Mouse (Mus musculus) limb, embryonic 15.5 days (tissue): ENCODE measurements around the gene Avil. TPM values are rescaled to one million over a fixed set of nuclear protein-coding genes. Genes with fewer than 3 reads are reported as not detected.

Experiments
- ATAC-seq: fragments of 200-750 bp; cut with Nextera tagmentation; 2 replicates; pipeline ENCODE4 v1.8.0; 2017; ENCODE audit warnings: low read depth, moderate TSS enrichment; ENCODE audit not compliant: insufficient number of reproducible peaks, low FRiP score, low TSS enrichment
- H3K27ac ChIP-seq: fragments of 300-500 bp; sonication (generic); 2 replicates; pipeline ENCODE4 v1.5.1; 2015; ENCODE audit warnings: moderate library complexity, mild to moderate bottlenecking, inconsistent platforms
- H3K27me3 ChIP-seq: fragments of 300-500 bp; sonication (generic); 2 replicates; pipeline ENCODE4 v1.6.1; 2015; ENCODE audit warnings: inconsistent platforms
- H3K36me3 ChIP-seq: fragments of 300-500 bp; sonication (generic); 2 replicates; pipeline ENCODE4 v1.6.1; 2015; ENCODE audit warnings: inconsistent platforms
- H3K4me1 ChIP-seq: fragments of 300-500 bp; sonication (generic); 2 replicates; pipeline ENCODE4 v1.6.1; 2015; ENCODE audit warnings: inconsistent platforms
- H3K4me2 ChIP-seq: fragments of 300-500 bp; sonication (generic); 2 replicates; pipeline ENCODE4 v1.6.1; 2015; ENCODE audit warnings: mild to moderate bottlenecking, inconsistent platforms
- H3K4me3 ChIP-seq: fragments of 300-500 bp; sonication (generic); 2 replicates; pipeline ENCODE4 v1.5.1; 2015; ENCODE audit warnings: mild to moderate bottlenecking, inconsistent platforms
- H3K9ac ChIP-seq: fragments of 300-500 bp; sonication (generic); 2 replicates; pipeline ENCODE4 v1.6.1; 2015; ENCODE audit warnings: inconsistent platforms
- H3K9me3 ChIP-seq: fragments of 300-500 bp; sonication (generic); 2 replicates; pipeline ENCODE4 v1.6.1; 2016; ENCODE audit warnings: inconsistent platforms
- WGBS: fragments of 180-500 bp; shearing (Covaris S2); methylation state at CpG from one replicate; pipeline ENCODE4 v1.1.7; 2015; 5-methylcytosine and 5-hydroxymethylcytosine counted together
- polyA plus RNA-seq: library from polyadenylated mRNA; unstranded; fragments of >200 nt; fragmentation: Nextera tagmentation; extraction: Ambion mirVana; gene quantifications from 2 replicates; pipeline ENCODE4 v1.2.1, GENCODE M21; 2015

Avil gene
- polyA plus RNA-seq, 1 experiment from 2014 or later: 0.50 TPM

DNA sequence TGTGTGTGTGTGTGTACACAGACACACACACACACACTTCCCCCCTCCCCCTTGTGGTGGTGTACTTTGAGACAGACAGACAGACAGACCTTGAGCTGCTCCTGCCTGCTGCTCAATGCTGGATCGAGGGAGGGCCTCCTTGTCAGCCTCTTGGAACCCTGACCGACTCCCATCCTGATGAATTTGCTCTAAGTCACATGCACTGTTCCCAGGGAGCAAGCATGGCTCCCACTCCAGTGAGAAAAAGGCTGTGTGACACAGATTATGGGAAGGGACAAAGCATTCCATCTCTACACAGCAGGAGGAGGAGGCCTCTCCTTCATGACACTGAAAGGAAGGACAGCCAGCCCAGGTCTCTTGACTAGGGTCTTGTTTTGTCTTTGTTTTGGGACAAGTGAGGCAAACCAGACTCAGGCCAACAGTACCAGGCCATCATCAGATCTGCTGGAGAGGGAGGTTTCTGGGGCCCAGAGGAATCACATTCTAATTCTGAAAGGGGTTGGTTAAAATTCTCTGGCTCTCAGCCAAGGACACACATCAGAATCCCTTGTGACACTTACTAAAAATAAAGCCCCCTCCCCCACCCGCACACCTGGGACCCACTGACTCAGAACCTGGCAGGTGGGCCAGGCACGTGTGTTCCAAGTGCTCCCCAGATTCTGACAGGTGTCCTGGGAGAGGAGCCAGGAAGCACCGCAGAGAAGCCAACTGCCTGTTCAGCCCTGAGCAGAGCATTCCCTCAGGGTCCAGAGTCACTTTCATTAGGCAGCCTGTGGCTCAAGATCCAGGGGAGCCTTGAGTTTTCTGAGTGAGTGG is 16.1 kb upstream of the Avil start:
- H3K27ac ChIP-seq: peak overlapping the region; percentile 100
- no peak for ATAC-seq
- H3K4me2 ChIP-seq: peak overlapping the region; percentile 91
- H3K27me3 ChIP-seq: no peaks in the 10 kb centered on the region
- H3K4me3 ChIP-seq: 0 out of 2 replicates have a peak overlapping the region, but pooled peaks have one; percentile 1
- 15% methylated on average over 5 of the region's 5 CpGs for WGBS
- H3K4me1 ChIP-seq: peaks cover 87% of the 10 kb centered on the region
- H3K9me3 ChIP-seq: no peaks in the 10 kb centered on the region
- peak overlapping the region; percentile 23; the same call in 1 of the 2 replicates for H3K9ac ChIP-seq
- peaks cover 3% of the 10 kb centered on the region; the same call in 1 of the 2 replicates for H3K36me3 ChIP-seq

DNA sequence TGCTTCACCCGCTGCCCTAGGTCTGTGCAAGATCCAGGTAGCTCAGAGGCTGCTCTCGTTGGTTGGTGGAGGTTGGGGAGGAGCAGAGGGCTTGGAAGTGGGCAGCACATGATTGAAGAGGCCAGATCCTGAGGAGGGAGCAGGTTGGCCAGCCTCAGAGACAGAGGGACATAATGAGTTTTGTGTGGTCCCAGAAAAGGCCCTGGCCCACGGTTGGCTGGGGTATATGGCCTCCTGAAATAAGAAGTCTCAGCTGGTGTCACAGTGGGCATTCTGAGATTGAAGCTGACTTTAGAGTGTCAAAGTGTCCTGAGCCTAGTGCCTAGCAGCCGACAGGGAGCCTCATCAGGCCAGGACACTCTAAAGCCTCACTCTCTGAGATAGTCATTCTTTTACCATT is 15.4 kb upstream of the Avil start:
- no peak for ATAC-seq
- Histone ChIP-seq H3K27me3 (no peaks in the 10 kb centered on the region), H3K4me3 (no peak overlapping the region), H3K4me2 (peak overlapping the region; percentile 91), H3K9ac (0 out of 2 replicates have a peak overlapping the region, but pooled peaks have one; percentile 5), H3K9me3 (no peaks in the 10 kb centered on the region), H3K36me3 (peaks cover 3% of the 10 kb centered on the region; the same call in 1 of the 2 replicates), H3K4me1 (peaks cover 94% of the 10 kb centered on the region), H3K27ac (peak overlapping the region; percentile 100)
- 61% methylated on average over 4 of the region's 4 CpGs for WGBS

DNA sequence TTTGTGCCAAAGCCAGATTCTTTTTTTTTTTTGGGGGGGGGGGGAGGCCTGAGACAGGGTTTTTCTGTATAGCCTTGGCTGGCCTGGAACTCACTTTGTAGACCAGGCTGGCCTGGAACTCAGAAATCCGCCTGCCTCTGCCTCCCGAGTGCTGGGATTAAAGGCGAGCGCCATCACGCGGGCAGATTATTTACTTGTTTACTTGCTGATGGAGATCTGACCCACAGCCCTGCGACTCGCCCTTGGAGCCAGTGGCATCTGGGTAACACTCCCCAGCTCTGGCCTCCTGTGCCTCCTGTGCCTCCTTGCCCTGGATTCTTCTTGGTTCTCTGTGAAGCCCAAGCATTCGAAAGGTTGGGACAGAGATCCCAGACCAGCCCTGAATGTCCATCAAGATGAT is 14.9 kb upstream of the Avil start:
- Histone ChIP-seq H3K36me3 (peaks cover 3% of the 10 kb centered on the region; the same call in 1 of the 2 replicates), H3K27ac (peak overlapping the region; percentile 100), H3K27me3 (no peaks in the 10 kb centered on the region), H3K4me1 (peaks cover 99% of the 10 kb centered on the region), H3K9ac (no peak overlapping the region), H3K9me3 (no peaks in the 10 kb centered on the region), H3K4me3 (no peak overlapping the region), H3K4me2 (peak overlapping the region; percentile 24; the same call in 1 of the 2 replicates)
- 90% methylated on average over 9 of the region's 9 CpGs for WGBS
- ATAC-seq: no peak

DNA sequence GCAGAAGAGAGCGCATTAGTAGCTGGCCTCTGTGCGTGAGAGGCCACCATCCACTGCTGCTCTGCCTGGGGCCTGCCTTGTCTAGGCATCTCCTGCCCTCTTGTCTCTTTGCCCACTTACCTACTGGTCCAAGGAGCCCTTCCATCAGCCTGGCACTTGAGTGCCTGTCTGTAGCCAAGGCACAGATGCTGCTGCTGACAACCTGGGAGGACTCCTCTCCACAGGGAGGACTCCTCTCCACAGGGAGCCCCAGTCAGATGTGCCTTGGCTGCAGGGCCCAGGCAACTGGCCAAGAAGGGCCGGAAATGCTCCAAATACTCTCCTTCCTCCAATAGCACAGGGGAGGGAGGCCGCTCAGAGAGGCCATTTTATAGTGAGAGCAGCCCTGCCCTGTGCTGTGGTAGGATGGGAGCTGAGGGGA is 14.0 kb upstream of the Avil start:
- Histone ChIP-seq H3K9me3 (no peaks in the 10 kb centered on the region), H3K27me3 (no peaks in the 10 kb centered on the region), H3K4me1 (peaks cover 99% of the 10 kb centered on the region), H3K27ac (peak overlapping the region; percentile 100), H3K9ac (no peak overlapping the region), H3K4me2 (peak overlapping the region; percentile 24; the same call in 1 of the 2 replicates), H3K36me3 (peaks cover 11% of the 10 kb centered on the region), H3K4me3 (no peak overlapping the region)
- ATAC-seq: peak; percentile 59
- 17% methylated on average over 4 of the region's 4 CpGs for WGBS

DNA sequence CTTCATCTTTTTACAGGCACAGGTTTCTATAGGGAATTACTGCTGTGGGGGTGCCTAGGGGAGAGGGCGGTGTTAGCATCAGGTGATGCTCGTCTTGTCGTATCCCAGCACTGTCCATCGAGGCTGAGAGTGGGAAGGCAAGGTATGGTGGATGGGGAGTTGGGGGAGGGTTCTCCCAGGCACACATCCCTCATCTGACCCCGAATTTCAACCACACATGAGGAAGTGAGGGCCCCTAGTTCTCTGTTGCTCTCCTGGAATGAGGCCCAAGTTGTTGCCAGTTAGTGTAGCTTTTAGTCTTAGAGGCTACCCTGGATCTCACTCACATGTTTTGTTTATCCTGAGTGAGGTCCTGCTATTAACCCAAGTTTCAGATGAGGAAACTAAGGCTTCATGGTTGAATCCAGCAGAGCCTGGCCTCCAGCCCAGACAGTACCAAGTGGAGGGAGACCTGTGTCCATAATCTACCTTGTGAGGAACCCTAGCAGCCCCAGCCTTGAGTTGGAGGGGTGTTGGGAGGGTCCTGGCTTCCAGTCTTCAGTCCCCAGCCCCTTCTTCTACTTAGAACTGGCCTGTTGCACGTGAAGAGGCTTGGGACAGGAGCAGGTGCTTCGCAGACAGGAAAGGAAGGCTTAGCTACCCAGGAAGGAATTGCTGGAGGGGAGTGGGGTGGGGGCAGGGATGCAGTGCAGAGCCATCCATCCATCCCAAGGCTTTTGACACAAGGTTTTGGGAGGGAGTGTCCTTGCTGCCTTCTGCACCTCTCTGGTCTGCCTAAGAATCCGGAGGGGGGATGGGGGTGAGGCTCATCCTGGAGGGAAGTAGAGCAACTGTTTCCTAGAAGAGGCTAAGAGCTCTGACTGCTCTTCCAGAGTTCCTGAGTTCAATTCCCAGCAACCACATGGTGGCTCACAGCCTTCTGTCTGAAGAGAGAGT is 13.1 kb upstream of the Avil start:
- H3K4me1 ChIP-seq: peaks cover 93% of the 10 kb centered on the region
- H3K4me3 ChIP-seq: 0 out of 2 replicates have a peak overlapping the region, but pooled peaks have one; percentile 1
- H3K27me3 ChIP-seq: no peaks in the 10 kb centered on the region
- no peak for ATAC-seq
- WGBS: 48% methylated on average over 8 of the region's 8 CpGs
- no peaks in the 10 kb centered on the region for H3K9me3 ChIP-seq
- H3K36me3 ChIP-seq: peaks cover 19% of the 10 kb centered on the region
- peak overlapping the region; percentile 100 for H3K27ac ChIP-seq
- peak overlapping the region; percentile 24 for H3K4me2 ChIP-seq
- H3K9ac ChIP-seq: 0 out of 2 replicates have a peak overlapping the region, but pooled peaks have one; percentile 26

DNA sequence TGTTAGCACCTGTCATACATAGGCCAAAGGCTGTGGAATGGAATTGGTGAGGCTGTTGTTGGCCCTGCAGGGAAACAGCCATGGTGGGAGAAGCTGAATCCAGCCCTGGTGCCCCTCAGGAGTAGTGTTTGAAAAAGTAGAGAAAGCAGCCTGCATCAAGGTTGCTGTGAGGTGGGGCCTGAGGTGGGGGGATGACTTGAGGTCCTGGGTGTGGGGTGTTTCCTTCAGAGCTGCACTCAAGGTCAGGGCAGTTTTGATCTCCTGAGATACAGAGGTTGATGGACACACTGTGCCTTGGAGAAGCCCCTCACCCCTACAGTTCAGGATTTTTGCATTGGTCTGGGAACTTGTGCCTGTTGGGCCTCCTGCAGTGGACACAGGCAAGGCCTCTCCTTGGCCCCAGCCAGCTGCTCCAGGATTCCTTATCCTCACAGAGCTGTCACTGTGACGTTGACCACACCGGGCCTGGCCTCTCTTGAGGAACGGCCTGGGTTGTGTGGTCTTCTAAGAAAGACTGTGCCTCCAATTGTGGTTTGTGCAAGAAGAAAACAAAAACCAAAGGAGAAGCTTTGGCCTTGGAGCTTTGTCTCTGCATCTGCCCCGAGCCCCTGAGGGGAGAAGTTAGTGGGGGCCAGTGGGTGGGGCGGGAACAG is 11.9 kb upstream of the Avil start:
- 54% methylated on average over 5 of the region's 5 CpGs for WGBS
- Histone ChIP-seq H3K4me2 (no peak overlapping the region), H3K9ac (no peak overlapping the region), H3K27me3 (no peaks in the 10 kb centered on the region), H3K4me3 (no peak overlapping the region), H3K36me3 (peaks cover 31% of the 10 kb centered on the region), H3K9me3 (no peaks in the 10 kb centered on the region), H3K27ac (peak overlapping the region; percentile 100), H3K4me1 (peaks cover 81% of the 10 kb centered on the region)
- ATAC-seq: no peak

DNA sequence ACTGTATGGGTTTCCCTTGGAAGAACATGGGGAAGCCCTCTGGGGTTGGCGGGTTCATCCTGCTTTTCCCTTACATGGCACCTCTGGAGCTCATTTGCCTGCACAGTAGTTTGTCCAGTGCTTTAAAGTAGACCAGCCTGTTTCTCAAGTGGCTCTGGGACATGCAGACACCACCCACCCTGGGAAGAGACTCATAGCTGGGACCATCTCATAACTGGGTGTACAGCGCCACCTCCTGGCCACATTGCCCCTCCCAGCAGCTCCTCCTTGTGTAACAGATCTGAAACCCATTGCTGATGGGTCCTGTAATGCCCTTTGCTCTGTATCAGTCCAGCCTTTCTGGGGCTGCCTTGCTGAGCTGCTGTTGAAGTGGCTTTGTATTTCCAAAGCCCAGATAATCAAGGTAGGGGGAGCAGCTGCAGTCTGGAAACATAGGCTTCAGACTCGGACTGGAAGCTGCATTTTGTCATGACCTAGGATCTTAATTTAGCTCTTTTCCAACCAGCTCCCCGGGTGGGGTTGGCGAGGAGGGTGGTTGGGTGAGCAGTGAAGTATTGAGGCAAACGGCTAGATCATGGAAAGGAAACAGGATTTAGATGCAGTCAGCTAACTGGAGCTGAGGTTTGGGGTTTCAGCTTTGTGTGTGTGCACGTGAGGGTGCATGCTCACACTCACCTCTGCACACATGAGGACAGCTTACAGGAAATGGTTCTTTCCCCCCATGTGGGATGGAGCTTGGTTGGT is 10.0 kb upstream of the Avil start:
- H3K4me1 ChIP-seq: peaks cover 67% of the 10 kb centered on the region
- 50% methylated on average over 7 of the region's 7 CpGs for WGBS
- no peak overlapping the region for H3K9ac ChIP-seq

DNA sequence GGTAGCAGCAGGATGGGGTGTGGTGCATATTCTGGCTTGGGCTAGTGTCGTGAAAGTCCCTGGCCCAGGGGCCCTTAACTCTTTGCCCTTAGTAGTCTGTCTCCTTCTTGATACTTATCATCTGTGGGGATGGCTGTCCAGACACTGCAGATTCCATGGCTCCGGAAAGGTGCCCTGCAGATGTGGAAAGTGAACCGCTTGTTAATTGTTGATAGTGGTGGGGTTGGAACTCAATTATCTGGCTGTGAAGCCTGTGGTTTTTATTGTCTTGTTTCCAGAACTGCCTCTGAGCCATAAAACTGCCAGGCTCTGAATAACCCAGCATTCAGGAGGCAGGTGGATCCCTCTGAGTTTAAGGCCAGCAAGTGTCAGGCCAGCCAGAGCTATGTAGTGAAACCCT is 8.8 kb upstream of the Avil start:
- no peak for ATAC-seq

More for the DNA sequence above, 10.0 kb upstream of the Avil start:
- H3K36me3 ChIP-seq: peaks cover 49% of the 10 kb centered on the region
- peak; percentile 64; the same call in 1 of the 2 replicates for ATAC-seq
- H3K27me3 ChIP-seq: no peaks in the 10 kb centered on the region
- no peak overlapping the region for H3K4me3 ChIP-seq
- H3K4me2 ChIP-seq: no peak overlapping the region
- peak overlapping the region; percentile 73 for H3K27ac ChIP-seq
- H3K9me3 ChIP-seq: no peaks in the 10 kb centered on the region

DNA sequence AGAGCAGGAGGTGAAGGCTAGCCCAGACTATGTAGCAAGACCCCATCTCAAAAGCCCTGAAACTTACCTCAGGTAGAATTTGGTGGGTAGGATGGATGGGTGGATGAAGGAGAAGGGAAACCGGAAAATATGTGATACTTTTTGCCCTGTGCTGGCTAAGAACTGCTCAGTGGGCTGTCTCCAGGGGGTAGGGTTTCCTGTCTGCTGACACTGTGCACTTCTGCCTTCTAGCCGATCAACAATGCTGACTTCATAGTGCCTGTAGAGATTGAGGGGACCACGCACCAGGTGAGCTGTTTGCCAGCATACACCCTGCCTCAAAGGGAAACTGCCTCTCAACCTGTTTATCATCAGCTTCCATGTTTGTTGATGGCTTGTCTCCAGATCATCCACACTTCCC is 6.9 kb upstream of the Avil start:
- peaks cover 47% of the 10 kb centered on the region for H3K4me1 ChIP-seq
- no peak for ATAC-seq
- WGBS: 78% methylated on average over 3 of the region's 3 CpGs
- peaks cover 73% of the 10 kb centered on the region for H3K36me3 ChIP-seq
- H3K27me3 ChIP-seq: no peaks in the 10 kb centered on the region
- H3K27ac ChIP-seq: no peak overlapping the region
- H3K4me2 ChIP-seq: no peak overlapping the region
- H3K9ac ChIP-seq: no peak overlapping the region
- H3K4me3 ChIP-seq: no peak overlapping the region
- H3K9me3 ChIP-seq: no peaks in the 10 kb centered on the region

More for the DNA sequence above, 8.8 kb upstream of the Avil start:
- Histone ChIP-seq H3K4me1 (peaks cover 57% of the 10 kb centered on the region), H3K9me3 (no peaks in the 10 kb centered on the region), H3K27ac (no peak overlapping the region), H3K27me3 (no peaks in the 10 kb centered on the region), H3K36me3 (peaks cover 57% of the 10 kb centered on the region), H3K4me2 (no peak overlapping the region), H3K9ac (no peak overlapping the region), H3K4me3 (no peak overlapping the region)
- WGBS: 47% methylated on average over 3 of the region's 3 CpGs

DNA sequence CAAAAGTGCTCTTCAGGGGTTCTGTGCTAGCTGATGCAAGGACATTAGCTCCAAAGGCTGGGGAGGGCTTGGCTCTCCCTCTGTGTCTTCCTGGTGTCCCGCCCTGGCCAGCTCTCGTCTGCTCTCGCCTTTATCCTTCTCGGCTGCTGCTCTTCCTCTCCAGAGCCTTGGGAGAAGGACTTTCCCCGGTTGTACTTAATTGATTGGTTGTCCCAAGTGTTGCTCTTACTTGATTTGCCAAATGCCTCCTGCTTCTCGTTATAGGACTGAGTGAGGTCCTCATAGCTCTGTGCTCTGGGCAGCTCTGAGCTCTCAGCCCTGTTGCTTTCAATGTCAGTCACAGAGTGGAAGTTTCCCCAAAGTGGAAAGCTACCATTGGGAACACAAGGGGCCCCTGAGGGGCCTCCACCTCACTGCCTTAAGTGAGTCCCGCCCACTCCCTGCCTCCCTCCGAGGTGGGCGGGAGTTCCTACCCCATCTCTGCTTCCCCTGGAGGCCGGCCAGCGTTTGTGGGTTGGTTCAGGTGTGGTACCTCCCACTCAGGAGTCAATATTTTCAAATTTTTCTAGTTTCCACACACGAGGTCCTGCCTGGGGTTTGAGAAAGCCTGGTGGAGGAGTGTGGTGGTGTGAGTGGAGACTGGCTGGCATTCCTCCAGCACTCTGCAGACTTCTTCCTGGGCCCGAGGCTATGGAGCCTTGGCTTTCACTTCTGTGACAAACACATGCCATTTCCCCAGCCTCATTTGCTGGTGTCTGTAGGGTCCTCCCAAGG is 3.0 kb upstream of the Avil start:
- no peak for ATAC-seq
- Histone ChIP-seq H3K27me3 (no peaks in the 10 kb centered on the region), H3K4me2 (no peak overlapping the region), H3K9ac (no peak overlapping the region), H3K4me3 (no peak overlapping the region), H3K36me3 (peaks cover 66% of the 10 kb centered on the region), H3K9me3 (no peaks in the 10 kb centered on the region), H3K27ac (peak overlapping the region; percentile 3; the same call in 1 of the 2 replicates), H3K4me1 (peaks cover 15% of the 10 kb centered on the region)
- 47% methylated on average over 13 of the region's 13 CpGs for WGBS
